Mouse (Mus musculus) left cerebral cortex, postnatal 36 days (tissue): ENCODE results near the gene Flrt1. TPM values are rescaled to one million over a fixed set of nuclear protein-coding genes. Genes with fewer than 3 reads are reported as not detected.
"Not testable (repeated sequence)": the region's sequence is repeated elsewhere in the genome, so short reads cannot be mapped to it uniquely, and the experiment has no call there.

Experiments
- DNase-seq, 2 experiments: peaks; one replicate each; pipeline ENCODE4 v3.0.0; 2021 to 2022; ENCODE audit warnings: low spot score in 2 of 2, mixed read lengths in 1 of 2
- intact Hi-C: fragments of 180-260 bp; cut with DNase I; formaldehyde crosslinking; loops from one replicate; pipeline ENCODE4 v1.15.1; 2025
- total RNA-seq, 2 experiments: library from RNA; stranded (reverse); gene quantifications; 2 replicates each; pipeline ENCODE4 v1.2.3; 2021

Gene Flrt1
- total RNA-seq, 2 experiments from 2014 or later, result 36.2 to 41.7 TPM

DNA sequence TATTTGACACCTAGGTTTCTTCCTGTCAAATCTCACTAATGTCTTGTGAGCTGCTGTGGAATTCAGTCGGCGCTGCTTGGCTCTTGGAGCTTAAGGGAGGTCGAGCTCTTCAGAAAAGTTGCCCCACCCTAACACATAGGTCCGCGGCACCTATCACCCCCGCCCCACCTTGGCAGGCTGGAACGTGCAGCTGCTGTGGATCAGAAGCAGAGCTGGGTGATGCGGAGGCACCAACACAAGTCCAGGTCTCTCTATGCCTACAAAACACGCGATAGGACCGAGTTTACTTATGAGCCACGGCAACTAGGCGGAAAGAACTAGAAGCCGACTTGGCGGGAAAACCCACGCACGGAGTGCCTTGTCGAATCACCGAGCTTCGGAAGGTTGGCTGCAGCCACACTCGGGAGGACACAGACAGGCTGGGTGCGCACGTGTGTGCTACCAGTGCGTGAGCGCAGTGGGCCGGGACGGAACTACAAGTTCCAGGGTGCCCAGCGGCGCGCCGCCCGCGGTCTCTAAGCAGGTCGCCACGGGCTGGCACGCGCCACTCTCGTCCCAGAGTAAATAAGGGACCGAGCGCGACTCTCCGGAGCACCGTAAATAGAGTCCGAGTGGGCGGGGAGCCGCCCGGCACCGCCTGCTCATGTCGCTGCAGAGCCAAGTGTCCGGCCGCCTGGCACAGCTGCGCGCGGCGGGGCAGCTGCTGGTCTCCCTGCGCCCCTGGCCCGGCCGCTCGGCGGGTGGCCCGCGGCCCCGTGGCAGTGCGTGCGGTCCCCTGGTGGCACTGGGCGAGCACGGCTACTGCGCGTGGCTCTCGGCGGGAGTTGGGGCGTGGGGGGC, 49.1 kb downstream of the Flrt1 start, which contains the start of gene Macrod1:
TSS of gene Macrod1 (plus strand) at position 563 of the 840 bp plus-strand sequence.
- intact Hi-C loops, result loop anchor here (10.0 kb wide), 1 partner anchor 288 kb away; the partner anchor contains the start of gene Mark2
- DNase-seq, result peak; percentile 88

DNA sequence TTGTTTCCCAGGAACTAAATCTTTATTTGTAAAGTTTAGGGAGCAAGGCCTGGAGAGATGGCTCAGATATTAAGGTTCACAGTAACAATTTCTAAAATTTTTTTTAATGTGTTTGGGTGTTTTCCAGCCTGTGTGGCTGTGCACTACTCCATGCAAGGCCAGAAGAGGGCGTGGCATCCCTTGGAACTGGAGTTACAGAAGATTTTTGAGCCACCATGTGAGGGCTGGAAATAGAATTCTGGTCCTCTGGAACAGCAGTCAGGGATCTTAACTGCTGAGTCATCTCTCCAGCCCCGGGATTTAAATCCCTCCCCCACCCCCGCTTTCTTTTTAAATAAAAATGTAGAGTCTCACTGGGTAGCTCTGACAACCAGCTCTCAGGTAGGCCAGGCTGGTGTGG, 50.4 kb downstream of the Flrt1 start:
- intact Hi-C loops, result loop anchor here (10.0 kb wide), 1 partner anchor 290 kb away; the partner anchor contains the start of gene Mark2
- DNase-seq, result no peak

DNA sequence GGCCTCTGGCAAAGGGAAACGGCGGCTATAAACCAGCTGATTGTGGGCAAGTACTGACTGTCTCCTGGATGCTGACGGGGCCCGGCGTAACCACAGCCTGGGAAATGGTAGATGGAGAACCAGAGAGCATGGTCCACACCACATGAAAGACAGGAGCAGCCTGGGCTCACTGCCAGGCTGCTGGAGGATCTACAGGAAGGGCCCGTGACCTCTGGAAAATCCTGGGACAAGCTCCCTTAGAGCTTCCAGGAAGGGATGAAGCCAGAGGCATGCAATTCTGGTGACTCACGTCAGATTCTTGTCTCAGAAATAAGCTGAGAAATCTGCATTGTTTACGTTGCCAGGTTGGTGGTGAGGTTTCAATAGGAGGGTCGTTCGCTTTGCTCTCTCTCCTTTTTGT, 50.8 kb downstream of the Flrt1 start:
- intact Hi-C loops, result loop anchor here (10.0 kb wide), 1 partner anchor 290 kb away; the partner anchor contains the start of gene Mark2
- DNase-seq, result no peak

DNA sequence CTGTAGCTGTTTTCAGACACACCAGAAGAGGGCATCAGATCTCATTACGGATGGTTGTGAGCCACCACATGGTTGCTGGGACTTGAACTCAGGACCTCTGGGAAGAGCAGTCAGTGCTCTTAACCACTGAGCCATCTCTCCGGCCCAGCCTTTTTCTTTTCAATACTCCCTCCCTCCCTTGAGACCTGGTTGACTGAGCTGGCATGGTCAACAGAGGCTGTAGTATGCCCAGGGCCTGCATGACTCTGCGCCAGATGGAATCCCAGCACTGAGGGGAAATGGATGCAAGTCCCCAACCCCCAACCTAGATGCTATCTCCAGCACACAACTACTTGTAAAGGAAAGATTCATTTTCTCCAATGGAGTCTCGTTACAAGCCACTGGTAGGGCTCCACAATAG, 52.1 kb downstream of the Flrt1 start:
- not testable (repeated sequence) for DNase-seq
- intact Hi-C loops, result loop anchor here (10.0 kb wide), 1 partner anchor 291 kb away; the partner anchor contains the start of gene Mark2

DNA sequence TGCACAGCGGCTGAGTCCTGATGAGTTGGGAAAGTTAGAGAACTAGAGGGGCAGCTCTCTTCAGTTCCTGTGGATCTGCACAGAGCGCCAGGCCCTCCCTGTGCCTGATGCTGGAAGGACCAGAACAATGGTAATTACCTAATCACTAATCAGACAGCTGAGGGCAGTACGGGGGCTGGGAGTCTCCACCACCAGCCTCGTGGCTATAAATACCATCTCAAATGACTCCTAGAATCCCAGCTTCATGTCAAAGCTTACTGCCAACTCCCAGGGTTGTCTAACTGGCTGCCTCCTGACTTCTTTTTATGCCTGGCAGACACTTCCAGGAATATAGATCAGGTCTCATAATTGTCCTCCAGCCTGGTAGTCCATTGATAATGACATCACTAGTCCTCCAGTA, 60.8 kb downstream of the Flrt1 start:
- intact Hi-C loops, result no loop called here
- no peak for DNase-seq

DNA sequence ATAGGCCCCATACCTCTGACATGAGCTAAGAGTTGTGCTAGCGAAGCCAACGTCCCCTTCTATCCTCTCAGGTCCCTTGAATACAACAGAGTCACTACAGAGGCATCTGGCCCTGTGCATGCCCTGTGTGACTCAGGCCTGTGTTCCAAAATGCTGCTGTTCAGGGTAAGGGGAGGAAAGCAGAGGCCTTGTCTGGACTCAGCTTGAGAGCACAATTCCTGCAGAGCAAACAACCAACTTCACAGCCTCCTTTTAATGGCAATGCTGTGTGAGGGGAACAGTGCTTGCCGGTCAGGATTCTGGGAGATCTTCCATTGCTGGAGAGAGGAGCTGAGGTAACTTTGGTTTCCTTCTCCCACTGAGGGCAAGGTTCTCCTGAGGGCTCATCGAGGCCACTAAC, 61.2 kb downstream of the Flrt1 start:
- intact Hi-C loops, result no loop called here
- DNase-seq, result no peak

Other genes starting within 250 kb of the Flrt1 start
- 1 to 10 TPM; 2.3 to 3.7 TPM for gene Ccdc88b, start 247.5 kb downstream of the Flrt1 start, total RNA-seq
- gene Trmt112, start 196.0 kb downstream of the Flrt1 start, total RNA-seq, result 10 to 100 TPM; 39.8 to 48.2 TPM
- gene Prdx5, start 195.6 kb downstream of the Flrt1 start, total RNA-seq, result 100 to 1,000 TPM; 341 to 382 TPM
- 10 to 100 TPM; 60.6 to 66.4 TPM for gene Esrra, start 183.9 kb downstream of the Flrt1 start, total RNA-seq
- gene Catsperz, start 180.3 kb downstream of the Flrt1 start, total RNA-seq, result 10 to 100 TPM; 23.8 to 30.8 TPM
- gene Kcnk4, start 171.2 kb downstream of the Flrt1 start, total RNA-seq, result 10 to 100 TPM; 34.9 to 37.0 TPM
- 10 to 100 TPM; 36.6 to 42.6 TPM for gene Bad, start 163.9 kb downstream of the Flrt1 start, total RNA-seq
- 100 to 1,000 TPM in 1 of 2 experiments, 10 to 100 TPM in 1; 94.1 to 108 TPM for gene Gpr137, start 163.2 kb downstream of the Flrt1 start, total RNA-seq
- gene Ppp1r14b, start 130.8 kb downstream of the Flrt1 start, total RNA-seq, result 10 to 100 TPM; 51.5 to 55.6 TPM
- 10 to 100 TPM in 1 of 2 experiments, 1 to 10 TPM in 1; 9.7 to 12.5 TPM for gene Plcb3, start 129.3 kb downstream of the Flrt1 start, total RNA-seq
- gene Fkbp2, start 125.2 kb downstream of the Flrt1 start, total RNA-seq, result 100 to 1,000 TPM; 102 to 103 TPM
- gene Vegfb, start 118.1 kb downstream of the Flrt1 start, total RNA-seq, result 100 to 1,000 TPM in 1 of 2 experiments, 10 to 100 TPM in 1; 88.0 to 104 TPM
- 10 to 100 TPM; 22.9 to 28.1 TPM for gene Dnajc4, start 113.2 kb downstream of the Flrt1 start, total RNA-seq
- gene Nudt22, start 109.6 kb downstream of the Flrt1 start, total RNA-seq, result 10 to 100 TPM; 12.5 to 16.8 TPM
- gene Trpt1, start 109.6 kb downstream of the Flrt1 start, total RNA-seq, result 10 to 100 TPM; 20.4 to 24.7 TPM
- 1 to 10 TPM; 3.7 to 4.9 TPM for gene Fermt3, start 86.3 kb downstream of the Flrt1 start, total RNA-seq
- 100 to 1,000 TPM; 179 to 201 TPM for gene Stip1, start 65.8 kb downstream of the Flrt1 start, total RNA-seq
- gene Macrod1, start 48.9 kb downstream of the Flrt1 start, total RNA-seq, result 10 to 100 TPM; 14.1 to 17.6 TPM
- 100 to 1,000 TPM; 253 to 285 TPM for gene Otub1, start 100.6 kb upstream of the Flrt1 start, total RNA-seq
- gene Cox8a, start 111.9 kb upstream of the Flrt1 start, total RNA-seq, result 1,000 to 10,000 TPM in 1 of 2 experiments, 100 to 1,000 TPM in 1; 989 to 1,090 TPM
- gene Naa40, start 135.5 kb upstream of the Flrt1 start, total RNA-seq, result 10 to 100 TPM; 26.5 to 42.4 TPM
- 10 to 100 TPM; 14.9 to 16.0 TPM for gene Rcor2, start 161.6 kb upstream of the Flrt1 start, total RNA-seq
- 100 to 1,000 TPM; 134 to 160 TPM for gene Mark2, start 236.1 kb upstream of the Flrt1 start, total RNA-seq